Mouse (Mus musculus): ENCODE results near the gene Jak2. TPM values are rescaled to one million over a fixed set of nuclear protein-coding genes. Genes with fewer than 3 reads are reported as not detected.

The Jak2 gene
- polyA plus RNA-seq, 1 experiment from 2014 or later = 17.4 TPM

GRCm38 (mm10) chr19:29325053-29325851, 73.6 kb downstream of the Jak2 start, which contains the start of gene Insl6:
Gene Insl6, minus strand, starts transcription at chr19:29325356.
- peak; percentile 82 for ATAC-seq (ENCODE audit: low FRiP score)
- H3K9me3 ChIP-seq (replicated peaks) = no peaks in the 10 kb centered on the region
- H3K4me3 ChIP-seq = peak within 1 kb of the TSS; percentile 31
- no peaks in the 10 kb centered on the region for H3K36me3 ChIP-seq
- H3K4me2 ChIP-seq (replicated peaks) = peak within 1 kb of the TSS; percentile 58
- 6% methylated on average over 23 of the region's 31 CpGs for WGBS
- no peak within 1 kb of the TSS; the same call in 1 of the 2 replicates for H3K9ac ChIP-seq
- no peak within 1 kb of the TSS for H3K27ac ChIP-seq
- H3K4me1 ChIP-seq = peaks cover 6% of the 10 kb centered on the region
- H3K27me3 ChIP-seq = peaks cover 5% of the 10 kb centered on the region; the same call in 1 of the 2 replicates

DNA sequence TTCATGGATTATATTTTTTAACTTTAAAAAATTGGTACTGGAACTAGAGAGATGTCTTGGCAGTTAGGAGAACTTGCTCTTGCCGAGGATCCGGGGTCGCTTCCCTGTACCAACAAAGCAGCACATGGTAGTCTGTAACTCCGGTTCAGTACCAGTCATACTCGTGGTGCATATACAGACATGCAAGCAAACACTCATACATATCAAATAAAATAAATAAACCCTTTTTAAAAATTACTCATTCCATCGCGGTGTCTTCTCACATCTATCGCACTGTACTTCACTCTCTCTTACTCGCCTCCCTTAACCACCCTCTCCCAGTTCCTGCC, 74.2 kb downstream of the Jak2 start:
- H3K27me3 ChIP-seq = peaks cover 5% of the 10 kb centered on the region; the same call in 1 of the 2 replicates
- no peaks in the 10 kb centered on the region for H3K36me3 ChIP-seq
- ATAC-seq (ENCODE audit: low FRiP score) = 0 out of 2 replicates have a peak, but pooled peaks have one; percentile 26
- 66% methylated on average over 9 of the region's 9 CpGs for WGBS
- no peak overlapping the region for H3K9ac ChIP-seq
- peaks cover 6% of the 10 kb centered on the region for H3K4me1 ChIP-seq
- H3K4me2 ChIP-seq (replicated peaks) = no peak overlapping the region
- H3K4me3 ChIP-seq = no peak overlapping the region; the same call in 1 of the 2 replicates
- no peaks in the 10 kb centered on the region for H3K9me3 ChIP-seq (replicated peaks)
- H3K27ac ChIP-seq = no peak overlapping the region

- Histone ChIP-seq H3K4me3 (no peak overlapping the region), H3K9ac (no peak overlapping the region), H3K36me3 (no peaks in the 10 kb centered on the region), H3K4me1 (peaks cover 6% of the 10 kb centered on the region), H3K9me3 (replicated peaks) (no peaks in the 10 kb centered on the region), H3K27ac (no peak overlapping the region), H3K27me3 (peaks cover 5% of the 10 kb centered on the region; the same call in 1 of the 2 replicates), H3K4me2 (replicated peaks) (no peak overlapping the region)
- no peak for ATAC-seq (ENCODE audit: low FRiP score)
- WGBS = 93% methylated on average over 4 of the region's 4 CpGs
Observed at GRCm38 (mm10) chr19:29326396-29326795, 74.8 kb downstream of the Jak2 start.

DNA sequence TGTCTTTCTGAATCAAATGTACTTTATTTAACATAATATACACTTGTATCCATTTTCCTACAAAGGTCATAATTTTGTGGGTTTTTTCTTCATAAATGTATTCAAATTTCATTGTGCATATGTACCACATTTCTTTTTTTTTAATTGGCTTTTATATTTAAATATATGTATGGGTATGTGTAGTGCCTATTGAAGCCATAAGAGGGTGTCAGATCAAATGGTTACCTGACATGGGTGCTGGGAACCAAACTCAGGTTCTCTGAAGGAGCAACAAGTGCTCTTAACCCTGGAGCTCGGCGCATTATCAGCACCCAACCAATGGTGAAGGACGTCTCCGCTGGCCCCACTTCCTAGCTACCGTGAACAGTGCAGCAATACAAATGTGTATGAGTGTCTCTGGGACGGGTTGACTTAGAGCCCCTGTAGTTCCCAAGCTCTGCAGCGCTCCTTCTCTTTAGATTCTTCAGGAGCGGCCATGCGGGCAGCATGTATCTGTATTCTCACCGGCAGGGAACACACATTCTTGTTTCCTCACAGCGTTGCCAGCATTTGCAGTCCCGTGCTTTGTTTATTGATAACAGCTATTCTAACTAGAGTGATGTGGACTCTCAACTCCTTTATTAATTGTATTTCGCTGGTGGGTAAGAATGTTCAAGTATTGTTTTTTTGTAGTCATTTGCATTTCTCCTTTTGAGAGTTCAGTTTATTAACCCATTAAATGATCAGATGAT, 75.4 kb downstream of the Jak2 start:
- no peak overlapping the region for H3K27ac ChIP-seq
- no peaks in the 10 kb centered on the region for H3K9me3 ChIP-seq (replicated peaks)
- H3K4me1 ChIP-seq = peaks cover 6% of the 10 kb centered on the region
- no peaks in the 10 kb centered on the region for H3K36me3 ChIP-seq
- H3K4me2 ChIP-seq (replicated peaks) = no peak overlapping the region
- H3K27me3 ChIP-seq = peaks cover 5% of the 10 kb centered on the region; the same call in 1 of the 2 replicates
- no peak for ATAC-seq (ENCODE audit: low FRiP score)
- no peak overlapping the region for H3K4me3 ChIP-seq
- WGBS = 83% methylated on average over 13 of the region's 13 CpGs
- no peak overlapping the region for H3K9ac ChIP-seq

GRCm38 (mm10) chr19:29334068-29334745, 82.6 kb downstream of the Jak2 start, which contains the start of gene Rln1:
Gene Rln1, minus strand, starts transcription at chr19:29334670.
- 4% methylated on average over 23 of the region's 23 CpGs for WGBS
- Histone ChIP-seq H3K27ac (no peak within 1 kb of the TSS), H3K9ac (peak within 1 kb of the TSS; percentile 56), H3K4me1 (peaks cover 5% of the 10 kb centered on the region; the same call in 1 of the 2 replicates), H3K4me3 (peak within 1 kb of the TSS; percentile 35), H3K4me2 (replicated peaks) (peak within 1 kb of the TSS; percentile 76), H3K36me3 (no peaks in the 10 kb centered on the region), H3K27me3 (peaks cover 8% of the 10 kb centered on the region; the same call in 1 of the 2 replicates), H3K9me3 (replicated peaks) (no peaks in the 10 kb centered on the region)
- peak; percentile 84 for ATAC-seq (ENCODE audit: low FRiP score)

GRCm38 (mm10) chr19:29336624-29337023, 85.0 kb downstream of the Jak2 start:
- H3K4me1 ChIP-seq = peaks cover 5% of the 10 kb centered on the region; the same call in 1 of the 2 replicates
- ATAC-seq (ENCODE audit: low FRiP score) = no peak
- H3K36me3 ChIP-seq = no peaks in the 10 kb centered on the region
- no peak overlapping the region for H3K27ac ChIP-seq
- H3K4me2 ChIP-seq (replicated peaks) = no peak overlapping the region
- peaks cover 8% of the 10 kb centered on the region; the same call in 1 of the 2 replicates for H3K27me3 ChIP-seq
- H3K9me3 ChIP-seq (replicated peaks) = no peaks in the 10 kb centered on the region
- H3K9ac ChIP-seq = no peak overlapping the region
- WGBS = 87% methylated on average over 2 of the region's 2 CpGs
- H3K4me3 ChIP-seq = no peak overlapping the region

DNA sequence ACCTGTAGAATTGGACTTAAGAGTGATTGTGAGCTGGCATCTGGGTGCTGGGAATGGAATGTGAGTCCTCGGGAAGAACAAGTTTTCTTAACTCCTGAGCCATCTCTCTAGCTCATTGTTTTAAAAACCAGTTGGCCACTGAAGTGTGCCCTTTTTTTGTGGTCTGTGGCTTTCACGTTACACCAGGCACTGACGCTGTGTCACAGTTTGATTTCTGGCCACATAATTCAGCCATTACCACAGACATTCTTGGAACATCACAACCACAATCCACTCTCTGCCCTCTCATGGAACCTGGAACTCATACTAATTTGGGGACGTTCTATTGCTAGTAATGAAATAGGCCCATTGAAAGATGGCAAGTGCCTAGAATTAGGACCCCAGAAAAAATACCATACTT, 89.4 kb downstream of the Jak2 start:
- Histone ChIP-seq H3K4me1 (no peaks in the 10 kb centered on the region), H3K9ac (no peak overlapping the region), H3K9me3 (replicated peaks) (no peaks in the 10 kb centered on the region), H3K4me3 (no peak overlapping the region), H3K36me3 (no peaks in the 10 kb centered on the region), H3K27ac (no peak overlapping the region), H3K27me3 (no peaks in the 10 kb centered on the region), H3K4me2 (replicated peaks) (no peak overlapping the region)
- ATAC-seq (ENCODE audit: low FRiP score) = no peak
- WGBS = 86% methylated on average over 4 of the region's 4 CpGs

GRCm38 (mm10) chr19:29342281-29342680, 90.7 kb downstream of the Jak2 start:
- Histone ChIP-seq H3K4me2 (replicated peaks) (no peak overlapping the region), H3K27me3 (no peaks in the 10 kb centered on the region), H3K9me3 (replicated peaks) (no peaks in the 10 kb centered on the region), H3K9ac (no peak overlapping the region), H3K27ac (no peak overlapping the region), H3K36me3 (no peaks in the 10 kb centered on the region), H3K4me3 (no peak overlapping the region), H3K4me1 (no peaks in the 10 kb centered on the region)
- no peak for ATAC-seq (ENCODE audit: low FRiP score)
- 84% methylated on average over 6 of the region's 6 CpGs for WGBS

GRCm38 (mm10) chr19:29344868-29345267, 93.2 kb downstream of the Jak2 start:
- no peak overlapping the region for H3K4me3 ChIP-seq
- H3K9ac ChIP-seq = no peak overlapping the region
- no peak overlapping the region for H3K4me2 ChIP-seq (replicated peaks)
- H3K27me3 ChIP-seq = no peaks in the 10 kb centered on the region
- H3K9me3 ChIP-seq (replicated peaks) = no peaks in the 10 kb centered on the region
- peaks cover under 1% of the 10 kb centered on the region; the same call in 1 of the 2 replicates for H3K36me3 ChIP-seq
- no peak overlapping the region for H3K27ac ChIP-seq
- ATAC-seq (ENCODE audit: low FRiP score) = no peak
- no peaks in the 10 kb centered on the region for H3K4me1 ChIP-seq

DNA sequence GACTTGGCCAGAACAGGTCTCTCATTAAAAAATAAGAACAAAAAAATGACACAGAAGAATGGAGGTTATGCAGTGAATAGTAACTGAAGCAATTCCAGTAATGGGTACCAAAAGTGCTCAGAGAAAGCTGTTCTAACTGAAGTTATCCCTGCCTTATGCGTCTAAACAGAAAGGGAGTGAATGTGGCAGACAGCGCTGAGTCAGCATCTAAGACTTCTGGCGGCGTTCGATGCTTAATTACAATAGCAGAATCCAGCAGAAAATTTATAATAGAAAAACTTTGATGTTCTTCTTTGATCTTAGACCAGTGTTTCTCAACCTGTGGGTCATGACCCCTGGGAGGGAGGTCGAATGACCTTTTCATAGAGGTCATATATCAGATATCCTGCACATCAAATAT, 94.0 kb downstream of the Jak2 start:
- Histone ChIP-seq H3K36me3 (peaks cover 3% of the 10 kb centered on the region; the same call in 1 of the 2 replicates), H3K27ac (no peak overlapping the region), H3K9ac (no peak overlapping the region), H3K9me3 (replicated peaks) (no peaks in the 10 kb centered on the region), H3K4me2 (replicated peaks) (no peak overlapping the region), H3K4me3 (no peak overlapping the region), H3K4me1 (no peaks in the 10 kb centered on the region), H3K27me3 (no peaks in the 10 kb centered on the region)
- ATAC-seq (ENCODE audit: low FRiP score) = no peak
- WGBS = 78% methylated on average over 6 of the region's 6 CpGs

GRCm38 (mm10) chr19:29350991-29351390, 99.4 kb downstream of the Jak2 start:
- Histone ChIP-seq H3K4me3 (no peak overlapping the region), H3K9me3 (replicated peaks) (no peaks in the 10 kb centered on the region), H3K36me3 (peaks cover 3% of the 10 kb centered on the region; the same call in 1 of the 2 replicates), H3K4me2 (replicated peaks) (no peak overlapping the region), H3K27me3 (no peaks in the 10 kb centered on the region), H3K27ac (no peak overlapping the region), H3K9ac (no peak overlapping the region), H3K4me1 (peaks cover 7% of the 10 kb centered on the region; the same call in 1 of the 2 replicates)
- ATAC-seq (ENCODE audit: low FRiP score) = no peak
- 32% methylated on average over 5 of the region's 5 CpGs for WGBS
